Mouse (Mus musculus): ENCODE data around the gene Pcbp1. TPM values are rescaled to one million over a fixed set of nuclear protein-coding genes. Genes with fewer than 3 reads are reported as not detected.

Gene Pcbp1
- polyA plus RNA-seq, 1 experiment: 453 TPM

GRCm38 (mm10) chr6:86545236-86545635 lies 19.1 kb upstream of the Pcbp1 start:
- H3K36me3 ChIP-seq (ENCODE audit: control insufficient read depth, insufficient read depth): peaks cover 57% of the 10 kb centered on the region
- H3K27me3 ChIP-seq (ENCODE audit: control insufficient read depth, insufficient read depth, insufficient read length): no peaks in the 10 kb centered on the region
- no peaks in the 10 kb centered on the region for H3K79me2 ChIP-seq (ENCODE audit: control insufficient read depth, insufficient read depth)
- peak; percentile 33 for TF ChIP-seq CTCF (IDR thresholded peaks at IDR 0.05; ENCODE audit: control insufficient read depth, insufficient read depth, insufficient read length)
- TF ChIP-seq MYOG (IDR thresholded peaks at IDR 0.05; ENCODE audit: control insufficient read depth, extremely low read depth, insufficient read length): no peak
- TF ChIP-seq MYOD1 (IDR thresholded peaks at IDR 0.05; ENCODE audit: control insufficient read depth, insufficient read length, low read depth): no peak
- H3K4me3 ChIP-seq (ENCODE audit: insufficient read depth, poor library complexity, severe bottlenecking): no peak overlapping the region
- no peak overlapping the region for H3ac ChIP-seq (ENCODE audit: control insufficient read depth, insufficient read length, low read depth)
- no peaks in the 10 kb centered on the region for H3K79me3 ChIP-seq (ENCODE audit: low read depth)

DNA sequence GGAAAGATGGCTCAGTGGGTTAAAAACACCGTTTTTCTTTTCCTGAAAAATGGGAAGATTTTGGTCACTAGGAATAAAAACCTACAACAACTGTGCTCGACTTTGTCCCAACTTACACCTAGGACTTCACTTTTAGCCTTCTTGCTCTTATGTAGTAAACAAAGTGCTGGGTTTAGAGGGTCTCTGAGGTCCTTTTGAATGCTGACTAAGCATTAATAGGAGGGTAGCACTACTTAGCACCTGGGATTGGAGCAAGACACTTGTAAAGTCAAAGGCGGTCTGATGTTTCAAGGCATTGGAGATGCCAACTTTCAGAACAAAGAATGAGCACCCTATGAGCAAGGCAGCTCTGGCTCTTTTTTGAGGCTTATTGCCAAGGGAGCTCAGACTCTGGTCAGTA lies 17.7 kb upstream of the Pcbp1 start:
- Histone ChIP-seq H3K79me2 (ENCODE audit: control insufficient read depth, insufficient read depth) (no peaks in the 10 kb centered on the region), H3ac (ENCODE audit: control insufficient read depth, insufficient read length, low read depth) (no peak overlapping the region), H3K27me3 (ENCODE audit: control insufficient read depth, insufficient read depth, insufficient read length) (no peaks in the 10 kb centered on the region), H3K79me3 (ENCODE audit: low read depth) (no peaks in the 10 kb centered on the region), H3K4me3 (ENCODE audit: insufficient read depth, poor library complexity, severe bottlenecking) (no peak overlapping the region), H3K36me3 (ENCODE audit: control insufficient read depth, insufficient read depth) (peaks cover 50% of the 10 kb centered on the region)
- TF ChIP-seq FOSL1 (IDR thresholded peaks at IDR 0.05; ENCODE audit: insufficient read depth, low read length, poor library complexity, severe bottlenecking) (no peak), USF1 (IDR thresholded peaks at IDR 0.05; ENCODE audit: low read depth) (no peak), MYOG (IDR thresholded peaks at IDR 0.05; ENCODE audit: control insufficient read depth, extremely low read depth, insufficient read length) (no peak), MYOD1 (IDR thresholded peaks at IDR 0.05; ENCODE audit: control insufficient read depth, insufficient read length, low read depth) (no peak), MAX (IDR thresholded peaks at IDR 0.05) (no peak), CTCF (IDR thresholded peaks at IDR 0.05; ENCODE audit: control insufficient read depth, insufficient read depth, insufficient read length) (no peak), CEBPB (IDR thresholded peaks at IDR 0.05; ENCODE audit: low read depth) (no peak)

DNA sequence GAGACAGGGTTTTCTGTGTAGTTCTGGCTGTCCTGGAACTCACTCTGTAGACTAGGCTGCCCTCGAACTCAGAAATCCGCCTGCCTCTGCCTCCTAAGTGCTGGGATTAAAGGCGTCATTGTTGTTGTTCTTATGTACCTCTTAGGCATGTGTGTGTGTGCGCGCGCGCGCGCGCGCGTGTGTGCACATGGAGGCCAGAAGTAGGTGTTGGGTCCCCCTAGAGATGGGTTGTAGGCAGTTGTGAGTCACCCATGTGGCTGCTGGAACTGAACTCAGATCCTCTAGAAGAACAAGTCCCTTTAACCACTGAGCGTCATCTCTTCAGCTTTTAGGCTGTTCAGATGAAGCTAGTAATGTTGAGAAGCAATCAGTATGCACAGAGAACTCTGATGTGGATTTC lies 16.9 kb upstream of the Pcbp1 start:
- Histone ChIP-seq H3K4me3 (ENCODE audit: insufficient read depth, poor library complexity, severe bottlenecking) (no peak overlapping the region), H3K79me3 (ENCODE audit: low read depth) (no peaks in the 10 kb centered on the region), H3ac (ENCODE audit: control insufficient read depth, insufficient read length, low read depth) (no peak overlapping the region), H3K79me2 (ENCODE audit: control insufficient read depth, insufficient read depth) (no peaks in the 10 kb centered on the region), H3K27me3 (ENCODE audit: control insufficient read depth, insufficient read depth, insufficient read length) (no peaks in the 10 kb centered on the region), H3K36me3 (ENCODE audit: control insufficient read depth, insufficient read depth) (peaks cover 48% of the 10 kb centered on the region)
- TF ChIP-seq MYOG (IDR thresholded peaks at IDR 0.05; ENCODE audit: control insufficient read depth, extremely low read depth, insufficient read length): no peak
- TF ChIP-seq FOSL1 (IDR thresholded peaks at IDR 0.05; ENCODE audit: insufficient read depth, low read length, poor library complexity, severe bottlenecking): no peak
- TF ChIP-seq CEBPB (IDR thresholded peaks at IDR 0.05; ENCODE audit: low read depth): no peak
- TF ChIP-seq USF1 (IDR thresholded peaks at IDR 0.05; ENCODE audit: low read depth): no peak
- TF ChIP-seq MAX (IDR thresholded peaks at IDR 0.05): no peak
- no peak for TF ChIP-seq CTCF (IDR thresholded peaks at IDR 0.05; ENCODE audit: control insufficient read depth, insufficient read depth, insufficient read length)
- no peak for TF ChIP-seq MYOD1 (IDR thresholded peaks at IDR 0.05; ENCODE audit: control insufficient read depth, insufficient read length, low read depth)

- Histone ChIP-seq H3K4me3 (ENCODE audit: insufficient read depth, poor library complexity, severe bottlenecking) (no peak overlapping the region), H3K27me3 (ENCODE audit: control insufficient read depth, insufficient read depth, insufficient read length) (no peaks in the 10 kb centered on the region), H3K79me3 (ENCODE audit: low read depth) (no peaks in the 10 kb centered on the region), H3K79me2 (ENCODE audit: control insufficient read depth, insufficient read depth) (no peaks in the 10 kb centered on the region), H3K36me3 (ENCODE audit: control insufficient read depth, insufficient read depth) (peaks cover 40% of the 10 kb centered on the region), H3ac (ENCODE audit: control insufficient read depth, insufficient read length, low read depth) (no peak overlapping the region)
- TF ChIP-seq CTCF (IDR thresholded peaks at IDR 0.05; ENCODE audit: control insufficient read depth, insufficient read depth, insufficient read length) (no peak), USF1 (IDR thresholded peaks at IDR 0.05; ENCODE audit: low read depth) (no peak), MYOD1 (IDR thresholded peaks at IDR 0.05; ENCODE audit: control insufficient read depth, insufficient read length, low read depth) (no peak), MAX (IDR thresholded peaks at IDR 0.05) (no peak)
Measured at GRCm38 (mm10) chr6:86541650-86542049, 15.5 kb upstream of the Pcbp1 start.

- no peak for TF ChIP-seq USF1 (IDR thresholded peaks at IDR 0.05; ENCODE audit: low read depth)
- TF ChIP-seq MYOD1 (IDR thresholded peaks at IDR 0.05; ENCODE audit: control insufficient read depth, insufficient read length, low read depth): no peak
- TF ChIP-seq MAX (IDR thresholded peaks at IDR 0.05): no peak
- no peak for TF ChIP-seq CTCF (IDR thresholded peaks at IDR 0.05; ENCODE audit: control insufficient read depth, insufficient read depth, insufficient read length)
- TF ChIP-seq MYOG (IDR thresholded peaks at IDR 0.05; ENCODE audit: control insufficient read depth, extremely low read depth, insufficient read length): no peak
- TF ChIP-seq CEBPB (IDR thresholded peaks at IDR 0.05; ENCODE audit: low read depth): no peak
- TF ChIP-seq FOSL1 (IDR thresholded peaks at IDR 0.05; ENCODE audit: insufficient read depth, low read length, poor library complexity, severe bottlenecking): no peak
Measured at GRCm38 (mm10) chr6:86528451-86528785, 2.3 kb upstream of the Pcbp1 start.

DNA sequence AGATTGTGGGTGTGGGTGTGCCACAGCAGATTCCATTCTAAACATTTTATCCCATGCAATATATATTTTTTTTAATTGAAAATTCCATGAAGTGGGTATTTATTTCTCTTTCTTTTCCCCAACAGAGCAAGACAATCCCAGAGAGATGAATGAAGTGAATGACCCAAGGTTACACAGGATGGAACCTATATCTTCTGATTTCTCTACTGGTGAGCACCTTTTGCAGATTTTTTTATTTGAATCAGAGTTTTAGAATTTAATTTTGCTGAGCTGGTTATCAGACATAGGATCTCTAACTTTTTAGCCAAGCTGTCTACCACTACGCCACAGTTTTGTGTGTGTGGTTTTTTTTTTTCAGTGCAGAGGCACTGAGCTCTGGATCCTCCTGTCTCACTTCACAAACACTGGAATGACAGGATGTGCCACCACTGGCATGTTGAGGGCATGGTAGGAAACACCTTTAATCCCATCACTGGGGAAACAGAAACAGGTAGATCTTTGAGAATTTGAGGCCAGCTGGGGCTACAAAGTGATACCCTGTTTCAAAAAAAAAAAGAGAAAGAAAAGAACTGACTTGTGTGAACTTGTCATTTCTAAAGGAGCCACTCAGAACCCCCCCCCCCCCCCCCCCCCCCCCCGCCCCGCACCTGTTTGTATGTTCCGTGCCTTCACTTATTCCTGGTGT lies 1.8 kb upstream of the Pcbp1 start:
- Histone ChIP-seq H3ac (ENCODE audit: control insufficient read depth, insufficient read length, low read depth) (no peak overlapping the region), H3K79me2 (ENCODE audit: control insufficient read depth, insufficient read depth) (peaks cover 31% of the 10 kb centered on the region), H3K4me3 (ENCODE audit: insufficient read depth, poor library complexity, severe bottlenecking) (no peak overlapping the region), H3K79me3 (ENCODE audit: low read depth) (peaks cover 29% of the 10 kb centered on the region), H3K36me3 (ENCODE audit: control insufficient read depth, insufficient read depth) (peaks cover 44% of the 10 kb centered on the region), H3K27me3 (ENCODE audit: control insufficient read depth, insufficient read depth, insufficient read length) (no peaks in the 10 kb centered on the region)
- TF ChIP-seq MYOG (IDR thresholded peaks at IDR 0.05; ENCODE audit: control insufficient read depth, extremely low read depth, insufficient read length) (no peak), CEBPB (IDR thresholded peaks at IDR 0.05; ENCODE audit: low read depth) (no peak), CTCF (IDR thresholded peaks at IDR 0.05; ENCODE audit: control insufficient read depth, insufficient read depth, insufficient read length) (no peak), USF1 (IDR thresholded peaks at IDR 0.05; ENCODE audit: low read depth) (no peak), MAX (IDR thresholded peaks at IDR 0.05) (no peak), FOSL1 (IDR thresholded peaks at IDR 0.05; ENCODE audit: insufficient read depth, low read length, poor library complexity, severe bottlenecking) (no peak), MYOD1 (IDR thresholded peaks at IDR 0.05; ENCODE audit: control insufficient read depth, insufficient read length, low read depth) (no peak)

More at GRCm38 (mm10) chr6:86528451-86528785, 2.3 kb upstream of the Pcbp1 start:
- no peak overlapping the region for H3ac ChIP-seq (ENCODE audit: control insufficient read depth, insufficient read length, low read depth)
- H3K4me3 ChIP-seq (ENCODE audit: insufficient read depth, poor library complexity, severe bottlenecking): no peak overlapping the region
- peaks cover 46% of the 10 kb centered on the region for H3K36me3 ChIP-seq (ENCODE audit: control insufficient read depth, insufficient read depth)
- H3K79me2 ChIP-seq (ENCODE audit: control insufficient read depth, insufficient read depth): peaks cover 25% of the 10 kb centered on the region
- H3K27me3 ChIP-seq (ENCODE audit: control insufficient read depth, insufficient read depth, insufficient read length): no peaks in the 10 kb centered on the region
- H3K79me3 ChIP-seq (ENCODE audit: low read depth): peaks cover 23% of the 10 kb centered on the region
